Mouse (Mus musculus) layer of hippocampus, postnatal 25 days (tissue): ENCODE data around the gene Spatc1l. TPM values are rescaled to one million over a fixed set of nuclear protein-coding genes. Genes with fewer than 3 reads are reported as not detected.

Experiments used
- DNase-seq, 2 experiments: peaks; one replicate each; pipeline ENCODE4 v3.0.0; 2022; ENCODE audit warnings: mixed read lengths in 2 of 2, low spot score in 1 of 2; ENCODE audit errors: extremely low spot score in 1 of 2
- total RNA-seq, 2 experiments: library from RNA; stranded (reverse); gene quantifications; 2 replicates each; pipeline ENCODE4 v1.2.3; 2021

Gene Spatc1l
- total RNA-seq, result not detected

- DNase-seq, result no peak
Measured at GRCm38 (mm10) chr10:76561972-76562371, at the start of gene Spatc1l. Spatc1l (plus strand) TSS chr10:76562272.

- DNase-seq, result peak; percentile 29 to 65
Measured at GRCm38 (mm10) chr10:76512965-76513583, 49.0 kb upstream of the Spatc1l start.

GRCm38 (mm10) chr10:76530922-76531321 is 31.1 kb upstream of the Spatc1l start:
- DNase-seq, result no peak

- DNase-seq, result peak; percentile 89
Measured at GRCm38 (mm10) chr10:76531375-76531774, 30.7 kb upstream of the Spatc1l start, which contains the start of gene Lss. Lss (plus strand) TSS chr10:76531588.

GRCm38 (mm10) chr10:76531828-76532227 is 30.2 kb upstream of the Spatc1l start:
- DNase-seq, result no peak

- DNase-seq, result no peak
Measured at GRCm38 (mm10) chr10:76535526-76535925, 26.5 kb upstream of the Spatc1l start.

GRCm38 (mm10) chr10:76537619-76538018 is 24.5 kb upstream of the Spatc1l start:
- no peak for DNase-seq

GRCm38 (mm10) chr10:76541336-76542085 is 20.6 kb upstream of the Spatc1l start:
- no peak for DNase-seq

- no peak for DNase-seq
Measured at GRCm38 (mm10) chr10:76542636-76543375, 19.3 kb upstream of the Spatc1l start.

- no peak for DNase-seq
Measured at GRCm38 (mm10) chr10:76546566-76546965, 15.5 kb upstream of the Spatc1l start.

GRCm38 (mm10) chr10:76548218-76548617 is 13.9 kb upstream of the Spatc1l start:
- DNase-seq, result no peak

- no peak for DNase-seq
Measured at GRCm38 (mm10) chr10:76550458-76550857, 11.6 kb upstream of the Spatc1l start.

GRCm38 (mm10) chr10:76551556-76551955 is 10.5 kb upstream of the Spatc1l start:
- no peak for DNase-seq

GRCm38 (mm10) chr10:76554061-76554460 is 8.0 kb upstream of the Spatc1l start:
- no peak for DNase-seq

GRCm38 (mm10) chr10:76569996-76570685 is 8.1 kb downstream of the Spatc1l start:
- DNase-seq, result no peak

GRCm38 (mm10) chr10:76571070-76571469 is 9.0 kb downstream of the Spatc1l start:
- DNase-seq, result no peak

GRCm38 (mm10) chr10:76572151-76572550 is 10.1 kb downstream of the Spatc1l start:
- no peak for DNase-seq

- no peak for DNase-seq
Measured at GRCm38 (mm10) chr10:76575374-76575773, 13.3 kb downstream of the Spatc1l start, which contains the start of gene Ftcd. Ftcd (plus strand) TSS chr10:76575648.

- no peak for DNase-seq
Measured at GRCm38 (mm10) chr10:76576920-76577319, 14.8 kb downstream of the Spatc1l start.

GRCm38 (mm10) chr10:76584138-76584537 is 22.1 kb downstream of the Spatc1l start:
- DNase-seq, result no peak

- DNase-seq, result no peak
Measured at GRCm38 (mm10) chr10:76586190-76586589, 24.1 kb downstream of the Spatc1l start.
